Mouse (Mus musculus) limb, embryonic 13.5 days (tissue): ENCODE data around the gene Zfp37. TPM values are rescaled to one million over a fixed set of nuclear protein-coding genes. Genes with fewer than 3 reads are reported as not detected.
A peak's percentile ranks its signal among the peaks of the same experiment; 100 is the strongest.
"Not testable (repeated sequence)": the region's sequence is repeated elsewhere in the genome, so short reads cannot be mapped to it uniquely, and the experiment has no call there.

Source experiments
- ATAC-seq: fragments of 200-750 bp; cut with Nextera tagmentation; 2 replicates; pipeline ENCODE4 v1.8.0; 2017; ENCODE audit warnings: low read depth, moderate number of reproducible peaks, moderate TSS enrichment; ENCODE audit not compliant: low FRiP score
- H3K27ac ChIP-seq: fragments of 300-500 bp; sonication (generic); 2 replicates; pipeline ENCODE4 v1.5.1; 2015; ENCODE audit warnings: inconsistent platforms, mild to moderate bottlenecking, moderate library complexity
- H3K27me3 ChIP-seq: fragments of 300-500 bp; sonication (generic); 2 replicates; pipeline ENCODE4 v1.6.1; 2015; ENCODE audit warnings: mild to moderate bottlenecking, inconsistent platforms
- H3K36me3 ChIP-seq: fragments of 300-500 bp; sonication (generic); 2 replicates; pipeline ENCODE4 v1.6.1; 2015; ENCODE audit warnings: inconsistent platforms, mild to moderate bottlenecking, moderate library complexity
- H3K4me1 ChIP-seq: fragments of 300-500 bp; sonication (generic); 2 replicates; pipeline ENCODE4 v1.6.1; 2015; ENCODE audit warnings: inconsistent platforms
- H3K4me2 ChIP-seq: fragments of 300-500 bp; sonication (generic); replicated peaks from 2 replicates; pipeline ENCODE4 v1.6.1; 2015; ENCODE audit warnings: inconsistent platforms, mild to moderate bottlenecking, moderate library complexity
- H3K4me3 ChIP-seq: fragments of 300-500 bp; sonication (generic); 2 replicates; pipeline ENCODE4 v1.5.1; 2015; ENCODE audit warnings: moderate library complexity, mild to moderate bottlenecking, inconsistent platforms
- H3K9ac ChIP-seq: fragments of 300-500 bp; sonication (generic); 2 replicates; pipeline ENCODE4 v1.6.1; 2015; ENCODE audit warnings: mild to moderate bottlenecking, inconsistent platforms
- H3K9me3 ChIP-seq: fragments of 300-500 bp; sonication (generic); 2 replicates; pipeline ENCODE4 v1.6.1; 2016; ENCODE audit warnings: inconsistent platforms
- WGBS: fragments of 180-500 bp; shearing (Covaris S2); methylation state at CpG from one replicate; pipeline ENCODE4 v1.1.7; 2015; 5-methylcytosine and 5-hydroxymethylcytosine counted together
- polyA plus RNA-seq: library from polyadenylated mRNA; unstranded; fragments of >200 nt; fragmentation: Nextera tagmentation; extraction: Ambion mirVana; gene quantifications from 2 replicates; pipeline ENCODE4 v1.2.1, GENCODE M21; 2015

Zfp37 gene
- polyA plus RNA-seq, 1 experiment from 2014 or later = 14.1 TPM

GRCm38 (mm10) chr4:62207851-62208695, 22.8 kb downstream of the Zfp37 start:
- Histone ChIP-seq H3K27me3 (no peaks in the 10 kb centered on the region), H3K4me1 (peaks cover 22% of the 10 kb centered on the region; the same call in 1 of the 2 replicates), H3K27ac (peak overlapping the region; percentile 92), H3K9ac (peak overlapping the region; percentile 82), H3K9me3 (no peaks in the 10 kb centered on the region), H3K36me3 (peaks cover 25% of the 10 kb centered on the region), H3K4me2 (peak overlapping the region; percentile 73), H3K4me3 (peak overlapping the region; percentile 69)
- WGBS = under 1% methylated on average over 45 of the region's 45 CpGs
- ATAC-seq = peak; percentile 97

GRCm38 (mm10) chr4:62199923-62200529, 30.8 kb downstream of the Zfp37 start:
- H3K27ac ChIP-seq = no peak overlapping the region
- no peak overlapping the region for H3K9ac ChIP-seq
- H3K36me3 ChIP-seq = peaks cover 92% of the 10 kb centered on the region
- no peak overlapping the region for H3K4me2 ChIP-seq
- peaks cover 38% of the 10 kb centered on the region for H3K9me3 ChIP-seq
- no peak overlapping the region for H3K4me3 ChIP-seq
- no peak for ATAC-seq
- H3K27me3 ChIP-seq = no peaks in the 10 kb centered on the region
- no peaks in the 10 kb centered on the region for H3K4me1 ChIP-seq
- WGBS = 78% methylated on average over 7 of the region's 7 CpGs

GRCm38 (mm10) chr4:62188778-62189177, 42.1 kb downstream of the Zfp37 start:
- no peak overlapping the region for H3K27ac ChIP-seq
- no peak overlapping the region for H3K9ac ChIP-seq
- H3K36me3 ChIP-seq = peaks cover 59% of the 10 kb centered on the region
- no peaks in the 10 kb centered on the region for H3K4me1 ChIP-seq
- no peak overlapping the region for H3K4me2 ChIP-seq
- ATAC-seq = no peak
- H3K4me3 ChIP-seq = no peak overlapping the region
- no peaks in the 10 kb centered on the region for H3K27me3 ChIP-seq
- H3K9me3 ChIP-seq = peaks cover 57% of the 10 kb centered on the region

- H3K9me3 ChIP-seq = no peaks in the 10 kb centered on the region
- no peak for ATAC-seq
- H3K36me3 ChIP-seq = no peaks in the 10 kb centered on the region
- no peaks in the 10 kb centered on the region for H3K27me3 ChIP-seq
- no peak overlapping the region for H3K9ac ChIP-seq
- no peak overlapping the region for H3K4me3 ChIP-seq
- H3K4me2 ChIP-seq = no peak overlapping the region
- H3K4me1 ChIP-seq = no peaks in the 10 kb centered on the region
- no peak overlapping the region for H3K27ac ChIP-seq
- 47% methylated on average over 5 of the region's 5 CpGs for WGBS
Observed at GRCm38 (mm10) chr4:62177282-62177681, 53.6 kb downstream of the Zfp37 start.

GRCm38 (mm10) chr4:62174471-62174870, 56.4 kb downstream of the Zfp37 start:
- Histone ChIP-seq H3K4me1 (no peaks in the 10 kb centered on the region), H3K27me3 (no peaks in the 10 kb centered on the region), H3K9ac (no peak overlapping the region), H3K4me2 (no peak overlapping the region), H3K9me3 (no peaks in the 10 kb centered on the region), H3K36me3 (no peaks in the 10 kb centered on the region), H3K27ac (no peak overlapping the region), H3K4me3 (no peak overlapping the region)
- 84% methylated on average over 4 of the region's 4 CpGs for WGBS
- ATAC-seq = no peak

GRCm38 (mm10) chr4:62167636-62168035, 63.2 kb downstream of the Zfp37 start:
- H3K9ac ChIP-seq, H3K27me3 ChIP-seq, H3K4me3 ChIP-seq, H3K36me3 ChIP-seq, H3K27ac ChIP-seq, H3K4me1 ChIP-seq, H3K4me2 ChIP-seq, H3K9me3 ChIP-seq, ATAC-seq: not testable (repeated sequence)
- WGBS = 94% methylated on average over 13 of the region's 13 CpGs

- ATAC-seq = no peak
- no peaks in the 10 kb centered on the region for H3K36me3 ChIP-seq
- 70% methylated on average over 1 of the region's 1 CpGs for WGBS
- H3K4me3 ChIP-seq = no peak overlapping the region
- no peak overlapping the region for H3K4me2 ChIP-seq
- H3K27me3 ChIP-seq = no peaks in the 10 kb centered on the region
- no peak overlapping the region for H3K27ac ChIP-seq
- H3K9ac ChIP-seq = no peak overlapping the region
- no peaks in the 10 kb centered on the region for H3K9me3 ChIP-seq
- H3K4me1 ChIP-seq = no peaks in the 10 kb centered on the region
Observed at GRCm38 (mm10) chr4:62158401-62158800, 72.4 kb downstream of the Zfp37 start.

- Histone ChIP-seq H3K4me3 (no peak within 1 kb of the TSS), H3K9me3 (0 out of 2 replicates have a peak, but pooled peaks cover 5% of the 10 kb centered on the region), H3K4me2 (no peak within 1 kb of the TSS), H3K27ac (no peak within 1 kb of the TSS), H3K9ac (no peak within 1 kb of the TSS), H3K4me1 (no peaks in the 10 kb centered on the region), H3K36me3 (no peaks in the 10 kb centered on the region), H3K27me3 (no peaks in the 10 kb centered on the region)
- no peak for ATAC-seq
- WGBS = 72% methylated on average over 2 of the region's 2 CpGs
Observed at GRCm38 (mm10) chr4:62150811-62151210, 80.0 kb downstream of the Zfp37 start, which contains the start of gene Mup21. Gene Mup21, minus strand, starts transcription at chr4:62150863.

Other genes with a start within 250 kb of the Zfp37 start
- not detected in 2 replicates for gene Mup20, start 176.9 kb downstream of the Zfp37 start, polyA plus RNA-seq
- gene Mup3, start 143.7 kb downstream of the Zfp37 start, polyA plus RNA-seq = not detected in 2 replicates
- not detected in 2 replicates for gene Mup21, start 80.2 kb downstream of the Zfp37 start, polyA plus RNA-seq
- gene Slc31a2, start 31.5 kb upstream of the Zfp37 start, polyA plus RNA-seq = 17.7 and 19.0 TPM in 2 replicates
- 25.4 and 27.9 TPM in 2 replicates for gene Fkbp15, start 129.5 kb upstream of the Zfp37 start, polyA plus RNA-seq
- 42.5 and 45.7 TPM in 2 replicates for gene Slc31a1, start 129.7 kb upstream of the Zfp37 start, polyA plus RNA-seq
- 202 TPM in 2 replicates for gene Cdc26, start 177.6 kb upstream of the Zfp37 start, polyA plus RNA-seq
- gene Prpf4, start 177.8 kb upstream of the Zfp37 start, polyA plus RNA-seq = 27.0 and 27.9 TPM in 2 replicates
- not detected in 2 replicates for gene Rnf183, start 204.2 kb upstream of the Zfp37 start, polyA plus RNA-seq
- 6.8 and 7.9 TPM in 2 replicates for gene Wdr31, start 239.8 kb upstream of the Zfp37 start, polyA plus RNA-seq
- gene Bspry, start 249.0 kb upstream of the Zfp37 start, polyA plus RNA-seq = 2.9 and 3.2 TPM in 2 replicates